Mouse (Mus musculus) retina, embryonic 14.5 days (tissue): ENCODE measurements around the gene Mef2c.

Source experiments
- DNase-seq: peaks from one replicate; pipeline ENCODE4 v3.0.0-alpha.2; 2015; ENCODE audit warnings: low spot score

The Mef2c gene

GRCm38 (mm10) chr13:83573327-83573726, 69.5 kb downstream of the Mef2c start:
- DNase-seq: no peak

DNA sequence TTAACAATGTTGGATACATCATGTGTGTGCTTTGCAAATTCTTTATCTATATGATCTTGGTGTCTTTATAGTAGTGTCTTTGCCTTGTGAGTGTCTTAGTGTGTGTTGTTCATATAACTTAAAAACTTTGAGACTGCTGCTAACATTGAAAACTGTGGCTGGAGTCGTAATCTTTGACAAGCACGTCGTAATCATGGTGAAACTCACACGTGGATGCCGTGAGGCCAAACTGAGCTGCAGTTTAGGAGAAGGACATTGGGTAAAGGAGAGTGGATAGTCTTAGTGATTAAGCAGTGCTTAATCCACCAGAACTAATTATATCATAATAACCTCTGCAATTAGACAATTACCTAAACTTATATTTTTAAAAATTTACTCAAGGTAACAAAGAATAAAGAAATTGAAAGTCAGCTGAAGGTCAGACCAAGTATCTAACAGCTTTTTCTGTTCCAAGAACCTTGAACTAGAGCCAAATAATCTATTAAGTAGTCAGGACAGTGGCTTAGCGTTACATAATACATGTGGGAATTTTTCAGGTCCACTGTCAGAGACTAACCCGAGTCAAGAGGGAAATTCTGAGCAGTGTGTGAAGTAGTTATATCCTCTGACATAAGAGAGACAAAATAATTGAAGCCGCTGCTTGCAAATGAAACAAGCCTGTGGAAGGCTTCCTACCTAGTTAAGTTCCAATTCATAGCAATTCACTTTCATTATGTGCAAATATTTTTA, 70.2 kb downstream of the Mef2c start:
- peak; percentile 15 for DNase-seq

DNA sequence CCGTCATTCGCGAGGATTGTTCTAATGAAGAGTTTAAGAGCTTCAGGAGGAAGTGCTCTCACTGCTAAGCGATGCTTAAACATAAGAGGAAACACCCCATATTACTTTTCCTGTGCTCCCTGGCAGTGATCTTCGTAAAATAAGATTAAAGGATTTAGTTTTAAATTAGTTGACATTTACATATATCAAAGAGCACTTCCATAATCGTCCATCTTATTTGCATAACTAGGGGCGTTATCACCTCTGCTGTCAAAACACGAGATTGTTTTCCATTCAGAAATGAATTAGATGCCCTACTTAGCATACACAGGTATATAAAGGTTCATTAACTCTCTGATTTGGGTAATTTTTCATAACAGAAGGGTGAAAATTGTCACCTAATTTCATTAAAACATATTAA, 71.0 kb downstream of the Mef2c start:
- no peak for DNase-seq

DNA sequence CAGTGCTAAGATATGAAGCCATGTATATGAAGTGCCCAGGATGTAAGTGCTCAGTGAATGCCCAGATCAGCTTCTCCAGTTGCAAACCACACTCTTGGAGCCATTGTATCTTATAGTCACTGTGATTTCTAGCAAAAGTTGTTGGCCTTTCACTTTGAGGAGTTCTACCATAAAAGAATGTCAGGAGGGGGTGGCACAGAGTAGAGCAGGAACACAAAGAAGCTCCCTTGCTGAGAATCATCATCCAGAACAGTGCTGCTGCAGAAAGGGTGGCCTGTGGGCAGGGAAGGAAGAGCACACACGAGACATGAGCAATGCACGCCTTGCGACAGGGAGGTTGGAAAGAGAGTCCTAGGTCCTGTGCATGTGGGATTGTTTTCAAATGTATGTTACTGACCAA, 75.6 kb downstream of the Mef2c start:
- no peak for DNase-seq

DNA sequence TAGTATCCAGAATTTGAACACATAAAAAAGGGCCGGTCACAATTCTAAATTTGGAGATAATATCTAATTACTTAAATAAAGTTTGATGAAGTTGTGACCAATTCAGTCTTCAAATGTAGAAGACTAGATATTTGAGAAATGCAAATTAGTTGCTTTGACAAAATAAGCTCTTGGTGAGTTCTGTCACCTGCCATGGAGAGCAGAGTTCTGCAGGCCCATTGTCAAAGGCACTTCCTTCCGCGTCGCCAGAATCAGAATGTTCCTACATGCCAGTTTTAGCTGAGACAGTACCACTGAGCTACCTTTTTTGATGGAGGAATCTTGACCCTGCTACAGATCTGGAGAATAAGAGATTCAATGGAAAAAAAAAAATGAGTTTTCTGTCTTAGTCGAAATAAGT, 77.0 kb downstream of the Mef2c start:
- DNase-seq: no peak

GRCm38 (mm10) chr13:83582564-83582963, 78.7 kb downstream of the Mef2c start:
- DNase-seq: no peak

- DNase-seq: no peak
Measured at GRCm38 (mm10) chr13:83583881-83584280, 80.0 kb downstream of the Mef2c start.

GRCm38 (mm10) chr13:83585359-83585758, 81.5 kb downstream of the Mef2c start:
- DNase-seq: no peak

DNA sequence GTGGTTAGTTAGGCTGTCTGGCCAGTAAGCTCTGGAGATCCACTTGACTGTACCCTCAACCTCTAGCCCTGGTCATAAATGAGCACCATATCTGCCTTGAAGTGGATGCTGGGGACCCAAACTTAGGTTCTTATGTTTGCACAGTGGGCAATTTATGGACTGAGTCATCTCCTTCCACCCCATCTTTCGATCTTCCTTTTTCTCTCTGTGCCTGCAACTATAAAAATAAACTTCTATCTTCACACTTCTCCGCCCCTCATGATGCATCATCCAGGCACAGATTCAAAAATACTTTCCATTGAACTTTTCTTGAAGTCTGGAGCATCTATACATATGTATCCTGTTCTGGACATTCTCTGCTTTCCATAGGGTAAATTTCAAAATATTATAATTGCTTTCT, 84.4 kb downstream of the Mef2c start:
- no peak for DNase-seq

GRCm38 (mm10) chr13:83590886-83591285, 87.1 kb downstream of the Mef2c start:
- DNase-seq: no peak

DNA sequence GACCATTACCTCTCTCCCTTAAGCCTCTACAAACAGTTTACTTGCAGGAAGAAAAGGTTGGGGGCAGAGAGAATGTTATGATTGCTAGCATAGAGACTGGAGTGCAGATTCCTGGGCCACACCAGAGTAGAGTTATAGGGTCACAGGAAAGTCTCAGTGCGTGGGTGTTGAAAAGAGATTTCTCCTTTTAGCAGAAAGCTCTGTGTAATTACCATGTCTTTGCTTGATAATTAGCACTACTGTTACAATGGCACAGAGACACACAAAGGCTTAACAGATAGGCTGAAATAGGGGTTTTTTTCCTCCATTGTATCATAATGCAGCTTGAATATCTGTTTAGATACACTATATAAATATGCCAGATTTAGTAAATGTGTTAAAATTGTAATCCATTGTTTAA, 91.6 kb downstream of the Mef2c start:
- DNase-seq: no peak

DNA sequence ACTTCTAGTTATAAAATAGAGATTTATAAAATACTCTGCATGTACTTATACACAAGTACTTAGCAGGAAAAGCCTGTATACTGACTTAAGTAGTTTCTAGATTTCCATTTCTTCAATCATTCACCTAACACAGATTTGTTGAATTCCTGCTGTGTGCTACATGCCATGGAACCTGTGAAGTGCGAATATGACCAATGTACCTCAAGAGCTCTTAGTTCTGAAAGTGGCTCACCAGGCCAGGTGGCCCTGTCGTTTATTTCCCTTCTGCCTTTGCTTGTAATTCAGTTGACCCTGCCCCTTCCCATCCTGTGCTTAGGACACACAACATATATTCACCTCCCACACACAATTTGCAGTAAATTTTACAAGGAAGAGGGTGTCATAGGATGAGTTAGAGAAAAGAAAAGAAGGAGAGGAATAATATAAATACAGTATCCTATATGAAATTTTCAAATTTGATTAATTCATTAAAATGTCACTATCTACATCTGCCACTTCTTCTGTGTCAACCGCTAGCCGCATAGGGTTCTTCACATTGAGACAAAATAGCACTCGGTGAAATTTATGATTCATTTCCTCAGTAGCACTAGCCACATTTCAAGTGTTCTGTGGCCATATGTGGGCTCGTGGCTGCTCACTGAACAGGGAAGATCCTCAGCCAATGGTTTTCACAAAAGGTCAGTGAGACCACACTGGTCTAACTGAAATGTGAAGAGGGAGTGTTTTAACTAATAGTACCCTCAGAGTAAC, 93.3 kb downstream of the Mef2c start:
- DNase-seq: no peak

DNA sequence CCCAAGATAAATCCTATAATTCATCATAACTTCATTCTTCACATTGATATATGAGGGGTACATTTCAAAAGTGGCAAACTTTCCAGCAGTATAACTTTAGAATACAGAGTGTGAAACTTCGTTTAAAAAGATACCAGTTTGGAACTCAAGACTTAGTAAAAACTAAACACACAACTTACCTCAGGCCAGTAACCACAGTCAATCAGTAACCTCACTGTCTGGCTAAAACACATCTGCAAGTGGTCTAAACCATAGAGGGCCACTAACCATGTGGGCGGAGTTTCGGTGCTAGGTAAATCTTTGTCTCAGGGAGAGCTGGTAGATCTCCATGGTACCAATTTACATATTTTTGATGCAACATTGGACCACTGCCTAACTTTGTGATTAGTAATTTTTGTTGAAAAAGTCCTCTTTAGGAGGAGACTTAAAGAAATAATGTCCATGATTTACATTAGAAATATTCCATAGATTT, 93.9 kb downstream of the Mef2c start:
- DNase-seq: no peak

GRCm38 (mm10) chr13:83600301-83600700, 96.5 kb downstream of the Mef2c start:
- DNase-seq: no peak

DNA sequence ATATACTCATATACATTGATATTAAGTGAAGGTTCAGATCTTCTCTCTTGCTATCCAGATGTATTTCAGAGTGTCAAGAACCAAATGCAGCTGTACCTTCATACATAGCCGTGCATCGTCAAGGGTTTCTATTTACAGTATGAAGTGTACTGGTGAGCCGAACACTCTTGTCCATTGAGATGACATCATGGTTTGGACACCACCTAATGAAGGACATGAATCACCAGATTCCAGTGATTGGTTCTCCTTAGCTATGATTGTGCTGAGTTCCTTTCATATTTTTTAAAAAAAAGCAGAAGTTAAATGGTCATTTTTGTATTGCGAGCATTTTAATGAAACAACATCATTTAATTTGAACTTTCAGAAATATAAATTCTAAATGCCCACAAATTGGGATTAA, 97.9 kb downstream of the Mef2c start:
- DNase-seq: no peak

DNA sequence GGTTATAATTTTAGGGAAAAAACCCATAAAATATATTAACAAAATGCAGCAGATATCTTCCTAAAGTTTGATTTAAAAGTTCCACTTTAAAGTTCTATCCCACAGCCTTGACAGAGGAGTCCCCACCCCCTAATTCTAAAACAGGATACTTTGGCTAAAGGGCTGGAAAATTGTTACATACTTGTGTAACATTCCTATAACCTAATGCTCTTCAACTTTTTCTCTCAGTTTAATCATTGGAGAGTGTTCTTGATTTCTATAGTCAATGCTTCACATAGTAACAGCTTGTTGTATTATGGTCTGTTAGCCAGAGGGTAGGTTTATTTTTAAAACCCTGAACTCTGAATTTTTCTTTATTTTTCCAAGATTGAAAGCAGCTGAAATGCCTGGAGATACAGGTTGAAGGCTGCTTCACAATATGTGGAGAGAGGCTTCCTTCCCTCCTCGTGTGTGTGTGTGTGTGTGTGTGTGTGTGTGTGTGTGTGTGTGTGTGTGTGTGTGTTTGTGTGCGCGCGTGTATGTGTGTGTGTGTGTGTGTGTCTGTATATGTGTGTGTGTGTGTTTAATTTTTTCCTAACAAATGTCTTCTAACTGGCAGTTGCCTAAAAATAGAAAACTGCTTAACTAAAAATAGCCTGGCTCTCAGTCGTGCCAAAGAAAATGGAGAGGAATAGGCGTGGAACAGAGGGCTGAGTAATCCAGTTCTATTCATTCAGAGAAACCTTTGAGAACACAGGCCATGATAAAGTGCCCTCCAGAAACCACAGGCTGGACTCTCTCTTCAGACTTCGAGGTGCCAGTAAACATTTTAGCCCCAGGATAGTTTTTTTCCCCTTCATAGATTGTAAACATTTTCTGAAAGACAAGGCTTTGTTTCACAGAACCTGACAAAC, 99.8 kb downstream of the Mef2c start:
- DNase-seq: no peak

GRCm38 (mm10) chr13:83604320-83604719, 100.5 kb downstream of the Mef2c start:
- peak; percentile 20 for DNase-seq

DNA sequence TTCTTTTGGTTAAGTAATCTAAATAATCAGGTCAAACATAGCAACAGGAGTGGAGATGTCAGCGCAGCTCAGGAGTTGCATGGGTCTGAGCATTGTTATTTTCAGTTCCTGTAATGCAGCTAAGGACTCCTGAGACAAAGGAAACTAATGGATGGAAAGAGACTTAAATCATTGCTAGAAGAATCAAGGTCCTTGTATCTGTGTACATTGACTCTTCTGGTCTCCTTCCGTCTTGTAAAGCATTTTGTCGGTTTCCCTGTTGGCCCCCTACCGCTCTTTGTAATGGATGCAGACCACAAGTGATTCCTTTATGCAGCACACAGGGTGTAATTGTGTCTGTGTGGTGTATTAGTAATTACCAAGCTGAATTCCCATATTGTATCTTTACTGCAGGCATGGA, 101.0 kb downstream of the Mef2c start:
- peak; percentile 49 for DNase-seq

DNA sequence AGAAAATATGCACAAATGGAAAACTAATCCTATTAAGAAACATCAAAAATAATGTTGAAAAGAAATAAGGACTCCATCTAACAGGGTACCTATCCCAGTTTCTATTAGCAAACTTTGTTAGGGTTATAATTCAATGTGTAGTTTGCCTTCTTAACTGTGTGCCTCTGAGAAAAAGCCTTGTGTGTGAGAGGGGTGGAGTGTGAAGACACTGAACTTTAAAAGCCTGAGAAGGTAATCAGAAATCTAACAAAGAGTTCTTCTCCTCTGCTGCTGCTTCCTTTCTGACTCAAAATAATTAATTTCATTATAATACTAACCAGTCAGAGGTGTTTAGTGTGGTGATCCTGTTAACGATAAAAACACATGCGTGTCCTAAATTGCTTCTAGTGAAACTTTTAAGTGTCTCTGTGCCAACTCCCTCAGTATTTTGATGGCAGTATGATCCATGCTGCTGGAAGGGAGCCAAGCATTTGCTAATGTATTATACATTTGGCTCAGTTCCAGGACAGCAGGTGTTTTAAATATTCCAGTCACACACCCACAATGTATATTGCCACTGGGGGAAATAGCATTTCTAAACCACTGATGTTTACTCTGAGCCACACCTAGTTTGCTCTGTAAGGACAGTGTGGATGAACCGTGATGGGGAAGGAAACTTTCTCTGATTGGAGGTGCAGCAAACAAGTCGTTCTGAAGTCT, 104.2 kb downstream of the Mef2c start:
- DNase-seq: peak; percentile 22

DNA sequence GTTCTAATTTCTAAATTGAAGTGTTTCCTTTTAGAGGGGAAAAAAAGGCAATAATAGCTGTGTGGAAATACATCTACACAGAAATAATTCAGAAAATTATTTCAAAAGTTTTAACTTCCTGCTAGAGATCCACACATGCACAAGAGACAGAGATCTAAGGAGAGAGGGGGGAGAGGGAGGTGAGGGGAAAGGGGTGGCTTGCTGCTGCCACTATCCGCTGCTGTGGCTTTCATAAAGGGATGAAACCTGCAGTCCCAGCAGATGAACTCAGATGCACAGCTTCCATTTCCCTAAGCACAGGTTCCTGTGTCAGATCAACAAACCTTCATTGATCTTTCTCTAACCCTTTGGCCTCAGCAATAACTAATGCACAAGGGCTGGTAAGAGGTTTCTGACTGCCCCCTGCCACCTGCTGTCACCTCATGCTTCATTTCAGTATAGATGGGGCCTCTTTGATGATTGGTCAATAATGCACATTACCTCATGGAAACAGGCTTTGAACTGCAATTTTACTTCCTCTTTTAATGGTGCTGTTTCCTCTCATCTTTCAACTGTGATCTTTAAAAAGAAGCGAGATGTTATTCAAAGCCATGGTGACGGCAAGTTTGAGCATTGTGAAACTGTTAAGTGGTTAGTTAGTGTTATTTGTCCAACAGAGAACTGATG, 105.2 kb downstream of the Mef2c start:
- no peak for DNase-seq

DNA sequence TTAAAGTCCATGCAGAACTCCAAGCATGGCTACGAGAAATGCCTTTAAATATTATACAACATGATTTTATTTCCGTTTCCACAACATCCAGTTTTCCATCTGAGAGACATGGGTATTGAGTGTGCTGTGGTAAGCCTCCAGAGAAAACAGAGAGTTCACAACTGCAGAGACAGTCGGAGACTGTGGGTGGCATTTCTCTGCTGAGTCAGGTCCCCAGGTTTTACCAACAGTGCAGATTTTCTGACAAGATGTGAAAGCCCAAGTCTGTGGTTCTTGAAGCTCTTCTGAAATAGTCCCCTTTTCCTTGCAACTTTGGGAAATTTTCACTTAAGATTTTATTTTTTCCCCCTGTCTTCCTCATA, 105.7 kb downstream of the Mef2c start:
- DNase-seq: no peak
